In genomic region chr1:162570931-162571601, GRCm38 (mm10) we compare ENCODE assay signal across 7 mouse cellular contexts. TPM values are rescaled to one million over a fixed set of nuclear protein-coding genes. Genes with fewer than 3 reads are reported as not detected.
A peak's percentile ranks its signal among the peaks of the same experiment; 100 is the strongest.
DNase-seq lines count a peak whose midpoint lies in the region; ATAC-seq and TF ChIP-seq lines count a peak whose summit lies in the region.

No protein-coding gene starts in this region.

- DNase-seq in CD4-positive helper T cell, adult 2 months (ENCODE audit: low read depth, low spot score): peak; percentile 89
- no peak for DNase-seq in embryonic facial prominence, embryonic 10.5 days (ENCODE audit: low spot score)
- DNase-seq in layer of hippocampus, postnatal 14 days (ENCODE audit: low spot score in 2 of 2): peak; percentile 39 to 42
- DNase-seq in lung, postnatal 14 days: peak; percentile 34
- DNase-seq in right cerebral cortex, postnatal 14 days: peak; percentile 39

- peak; percentile 34 for ATAC-seq in heart, embryonic 15.5 days (replicated peaks; ENCODE audit: insufficient number of reproducible peaks, insufficient read depth, low FRiP score, low read depth)

- peak overlapping the region; percentile 99 for H3K4me3 ChIP-seq in ES-Bruce4 (ENCODE audit: low read depth, low read length)
- peak overlapping the region; percentile 97 for H3K4me3 ChIP-seq in embryonic facial prominence, embryonic 10.5 days
- H3K4me3 ChIP-seq in heart, embryonic 15.5 days: peak overlapping the region; percentile 99

- no peak for TF ChIP-seq CTCF in ES-Bruce4 (IDR thresholded peaks at IDR 0.05; ENCODE audit: low read depth, low read length)

- peak overlapping the region; percentile 88 for H3K9ac ChIP-seq in ES-Bruce4 (ENCODE audit: low read depth, poor library complexity, severe bottlenecking)
- H3K9ac ChIP-seq in heart, embryonic 15.5 days: peak overlapping the region; percentile 93

- TF ChIP-seq POLR2A in ES-Bruce4 (IDR thresholded peaks at IDR 0.05; ENCODE audit: insufficient read depth, low read length): no peak

- WGBS in embryonic facial prominence, embryonic 10.5 days: under 1% methylated on average over 46 of the region's 46 CpGs
- under 1% methylated on average over 46 of the region's 46 CpGs for WGBS in heart, embryonic 15.5 days

- no peak overlapping the region for H3K27ac ChIP-seq in ES-Bruce4 (ENCODE audit: insufficient read depth, low read length)
- H3K27ac ChIP-seq in embryonic facial prominence, embryonic 10.5 days (replicated peaks): peak overlapping the region; percentile 97
- H3K27ac ChIP-seq in heart, embryonic 15.5 days: peak overlapping the region; percentile 94

- H3K4me1 ChIP-seq in ES-Bruce4 (ENCODE audit: control insufficient read depth, insufficient read depth, low read length): no peaks in the 10 kb centered on the region
- H3K4me1 ChIP-seq in embryonic facial prominence, embryonic 10.5 days: peaks cover 23% of the 10 kb centered on the region
- 0 out of 2 replicates have a peak, but pooled peaks cover 5% of the 10 kb centered on the region for H3K4me1 ChIP-seq in heart, embryonic 15.5 days (replicated peaks)

- no peaks in the 10 kb centered on the region; the same call in 1 of the 2 replicates for H3K36me3 ChIP-seq in ES-Bruce4 (ENCODE audit: control insufficient read depth, insufficient read depth, low read length, poor library complexity, severe bottlenecking)
- peaks cover 20% of the 10 kb centered on the region for H3K36me3 ChIP-seq in embryonic facial prominence, embryonic 10.5 days (replicated peaks)
- peaks cover 13% of the 10 kb centered on the region for H3K36me3 ChIP-seq in heart, embryonic 15.5 days

- peaks cover 3% of the 10 kb centered on the region; the same call in 1 of the 2 replicates for H3K9me3 ChIP-seq in ES-Bruce4 (replicated peaks; ENCODE audit: control insufficient read depth, insufficient read depth, low read length, poor library complexity, severe bottlenecking)
- peaks cover 9% of the 10 kb centered on the region; the same call in 1 of the 2 replicates for H3K9me3 ChIP-seq in embryonic facial prominence, embryonic 10.5 days
- H3K9me3 ChIP-seq in heart, embryonic 15.5 days (replicated peaks): no peaks in the 10 kb centered on the region

- H3K4me2 ChIP-seq in heart, embryonic 15.5 days: peak overlapping the region; percentile 78

- no peak for TF ChIP-seq EP300 in ES-Bruce4 (IDR thresholded peaks at IDR 0.05; ENCODE audit: insufficient read depth, low read depth, low read length)

- no peaks in the 10 kb centered on the region for H3K27me3 ChIP-seq in ES-Bruce4 (ENCODE audit: control insufficient read depth, insufficient read depth, low read length, poor library complexity, severe bottlenecking)
- H3K27me3 ChIP-seq in embryonic facial prominence, embryonic 10.5 days (replicated peaks; ENCODE audit: low read depth, poor library complexity, severe bottlenecking): no peaks in the 10 kb centered on the region
- no peaks in the 10 kb centered on the region for H3K27me3 ChIP-seq in heart, embryonic 15.5 days

RNA-seq across cellular contexts. Expression of gene Vamp4, which starts 0.8 kb away (rescaled TPM):
- 28.0 and 31.1 TPM in 2 replicates for polyA plus RNA-seq in ES-Bruce4 (2011; ENCODE audit: insufficient read depth, insufficient read length, low read depth, missing spikeins)
- 51.4 and 54.7 TPM in 2 replicates for polyA plus RNA-seq in embryonic facial prominence, embryonic 10.5 days (2016; fragmentation: Nextera tagmentation; extraction: Ambion mirVana)
- 32.5 and 37.6 TPM in 2 replicates for polyA plus RNA-seq in heart, embryonic 15.5 days (2015; fragmentation: Nextera tagmentation; extraction: Ambion mirVana)
- total RNA-seq in layer of hippocampus, postnatal 14 days (2021): 10 to 100 TPM; 80.3 to 83.1 TPM

RNA-seq across cellular contexts. Expression of gene Mettl13, which starts 22.7 kb away (rescaled TPM):
- polyA plus RNA-seq in ES-Bruce4 (2011; ENCODE audit: insufficient read depth, insufficient read length, low read depth, missing spikeins): 15.0 and 17.1 TPM in 2 replicates
- polyA plus RNA-seq in embryonic facial prominence, embryonic 10.5 days (2016; fragmentation: Nextera tagmentation; extraction: Ambion mirVana): 33.7 and 37.4 TPM in 2 replicates
- 10.0 and 14.2 TPM in 2 replicates for polyA plus RNA-seq in heart, embryonic 15.5 days (2015; fragmentation: Nextera tagmentation; extraction: Ambion mirVana)
- 10 to 100 TPM; 12.0 to 15.6 TPM for total RNA-seq in layer of hippocampus, postnatal 14 days (2021)
